Mouse (Mus musculus): Measurements from ENCODE around the gene Olfr93. TPM values are rescaled to one million over a fixed set of nuclear protein-coding genes. Genes with fewer than 3 reads are reported as not detected.
A peak's percentile ranks its signal among the peaks of the same experiment; 100 is the strongest.

Olfr93 gene
- total RNA-seq (2017): not detected in 2 replicates

GRCm38 (mm10) chr17:37161394-37161793 is at the start of gene Olfr93:
Olfr93 (minus strand) TSS chr17:37161494.
- no peak for ATAC-seq (replicated peaks in 1 of 2; ENCODE audit: insufficient read depth in 1 of 2, low FRiP score in 2 of 2, low TSS enrichment in 1 of 2, low read depth in 1 of 2, poor library complexity in 2 of 2, severe bottlenecking in 2 of 2)

DNA sequence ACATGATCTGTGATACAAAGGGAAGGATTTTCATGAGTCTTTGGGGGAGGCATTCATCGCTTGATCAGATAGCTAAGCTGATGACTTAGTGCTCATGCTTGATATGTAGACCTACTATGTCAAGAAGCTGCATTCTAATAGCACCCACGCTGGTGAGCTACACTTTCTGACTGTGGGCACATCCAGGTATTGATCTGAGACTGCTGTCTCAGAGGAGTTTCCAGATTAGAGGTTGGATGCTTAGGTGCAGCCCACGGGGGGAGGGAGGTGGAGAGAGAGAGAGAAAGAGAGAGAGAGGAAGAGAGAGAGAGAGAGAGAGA is 42.6 kb upstream of the Olfr93 start:
- peak in 1 of 2 experiments; percentile 11; a peak in 1 of 4 replicates for ATAC-seq (replicated peaks in 1 of 2; ENCODE audit: insufficient read depth in 1 of 2, low FRiP score in 2 of 2, low TSS enrichment in 1 of 2, low read depth in 1 of 2, poor library complexity in 2 of 2, severe bottlenecking in 2 of 2)

DNA sequence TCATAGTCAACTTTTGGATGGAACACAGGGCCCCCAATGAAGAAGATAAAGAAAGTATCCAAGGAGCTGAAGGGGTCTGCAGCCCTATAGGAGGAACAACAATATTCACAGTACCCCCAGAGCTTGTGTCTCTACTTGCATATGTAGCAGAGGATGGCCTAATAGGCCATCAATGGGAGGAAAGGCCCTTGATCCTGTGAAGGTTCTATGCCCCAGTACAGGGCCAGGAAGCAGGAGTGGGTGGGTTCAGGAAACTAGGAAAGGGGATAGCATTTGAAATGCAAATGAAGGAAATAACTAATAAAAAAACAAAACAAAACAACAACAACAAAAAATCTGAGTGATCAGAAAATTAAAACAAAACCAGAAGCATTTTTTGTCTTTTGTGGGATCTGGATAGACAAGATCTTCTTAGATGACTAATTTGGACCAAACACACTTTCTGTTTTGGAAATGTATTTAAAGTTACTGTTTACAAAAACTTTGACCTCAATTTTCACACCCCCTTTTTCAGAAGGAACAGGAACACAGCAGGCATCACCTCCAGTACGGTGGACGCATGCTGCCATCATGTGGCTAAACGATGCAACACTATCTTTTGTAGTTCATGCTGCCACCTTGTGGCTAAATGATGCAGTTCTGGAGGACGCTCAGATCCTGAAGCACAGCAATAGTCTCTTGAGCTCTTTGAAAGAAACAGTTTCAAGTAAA is 42.1 kb upstream of the Olfr93 start:
- peak; percentile 95 to 99 for ATAC-seq (replicated peaks in 1 of 2; ENCODE audit: insufficient read depth in 1 of 2, low FRiP score in 2 of 2, low TSS enrichment in 1 of 2, low read depth in 1 of 2, poor library complexity in 2 of 2, severe bottlenecking in 2 of 2)

- ATAC-seq (replicated peaks in 1 of 2; ENCODE audit: insufficient read depth in 1 of 2, low FRiP score in 2 of 2, low TSS enrichment in 1 of 2, low read depth in 1 of 2, poor library complexity in 2 of 2, severe bottlenecking in 2 of 2): no peak
These were observed 39.6 kb upstream of the Olfr93 start, which contains the start of gene Olfr94 for GRCm38 (mm10) chr17:37200894-37201293. Olfr94 (minus strand) TSS chr17:37200994.

DNA sequence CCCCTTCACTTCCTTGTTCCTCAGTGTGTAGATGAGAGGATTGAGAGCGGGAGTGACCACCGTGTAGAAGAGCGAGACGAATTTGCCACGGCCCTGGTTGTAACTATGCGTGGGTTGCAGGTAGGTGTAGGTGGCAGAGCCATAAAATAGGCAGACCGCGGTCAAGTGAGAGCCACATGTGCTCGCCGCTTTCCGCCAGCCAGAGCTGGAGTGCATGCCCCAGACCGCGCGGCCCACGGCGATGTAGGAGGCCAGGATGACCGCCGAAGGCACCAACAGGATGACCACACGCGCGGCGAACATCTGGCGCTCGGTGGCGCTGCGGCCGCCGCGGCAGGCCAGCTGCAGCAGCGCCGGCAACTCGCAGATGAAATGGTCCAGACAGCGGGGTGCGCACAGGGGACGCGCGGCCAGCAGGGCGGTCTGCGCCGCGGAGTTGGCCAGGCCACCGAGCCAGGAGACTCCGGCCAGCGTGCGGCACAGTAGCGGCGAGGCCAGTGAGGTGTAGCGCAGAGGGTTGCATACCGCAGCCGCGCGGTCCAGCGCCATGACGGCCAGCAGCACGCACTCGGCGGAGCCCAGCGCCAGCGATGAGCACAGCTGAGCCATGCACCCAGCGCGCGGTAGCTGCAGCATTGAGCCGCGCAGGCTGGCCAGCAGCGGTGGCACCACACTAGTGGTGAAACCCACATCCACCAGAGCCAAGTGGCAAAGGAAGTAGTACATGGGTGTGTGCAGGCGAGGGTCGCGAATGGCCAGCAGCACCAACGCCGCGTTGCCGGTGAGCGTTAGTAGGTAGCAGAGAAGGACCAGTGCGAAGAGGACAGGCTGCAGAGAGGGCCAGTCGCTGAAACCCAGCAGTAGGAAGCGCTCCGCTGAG is 35.8 kb upstream of the Olfr93 start:
- ATAC-seq (replicated peaks in 1 of 2; ENCODE audit: insufficient read depth in 1 of 2, low FRiP score in 2 of 2, low TSS enrichment in 1 of 2, low read depth in 1 of 2, poor library complexity in 2 of 2, severe bottlenecking in 2 of 2): peak; percentile 60 to 71

DNA sequence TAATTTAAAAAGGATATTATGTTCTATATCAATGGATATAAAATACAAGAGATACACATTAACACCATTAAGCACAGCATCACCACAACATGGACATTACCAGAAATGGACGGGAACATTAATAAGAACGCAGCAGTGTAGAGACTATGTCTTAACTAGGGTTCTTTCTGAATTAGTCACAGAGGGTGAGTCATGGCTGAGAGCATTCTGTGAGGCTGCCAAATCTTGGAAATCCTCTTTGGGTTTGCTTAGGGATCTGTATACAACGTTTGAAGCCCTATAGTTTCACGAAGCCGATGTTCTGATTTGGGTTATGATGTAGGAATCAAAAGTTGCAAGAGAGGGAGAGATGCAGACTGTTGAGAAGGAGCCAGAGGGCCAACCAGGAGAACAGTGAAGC is 33.5 kb upstream of the Olfr93 start:
- ATAC-seq (replicated peaks in 1 of 2; ENCODE audit: insufficient read depth in 1 of 2, low FRiP score in 2 of 2, low TSS enrichment in 1 of 2, low read depth in 1 of 2, poor library complexity in 2 of 2, severe bottlenecking in 2 of 2): no peak

DNA sequence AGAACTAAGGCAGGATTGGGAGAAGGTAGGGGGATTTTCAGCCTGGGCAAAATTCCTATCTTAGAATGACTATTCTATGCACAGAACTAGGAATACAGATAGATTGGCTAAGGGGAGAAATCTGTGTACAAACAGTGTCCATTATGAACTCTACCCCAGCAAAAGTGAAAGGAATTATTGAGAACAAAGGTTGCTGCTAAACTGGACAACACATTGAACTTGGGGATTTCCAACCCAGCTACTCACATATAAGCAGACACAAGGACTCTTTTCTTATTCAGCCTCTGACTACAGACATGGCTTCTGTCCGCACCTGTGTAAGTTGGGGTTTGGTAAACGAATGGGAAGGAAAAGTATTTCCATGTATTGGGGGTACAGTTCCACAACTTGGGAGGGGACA is 32.4 kb upstream of the Olfr93 start, which contains the start of gene Ubd:
Gene Ubd (plus strand): TSS at position 237 of the 400 bp plus-strand sequence.
- no peak for ATAC-seq (replicated peaks in 1 of 2; ENCODE audit: insufficient read depth in 1 of 2, low FRiP score in 2 of 2, low TSS enrichment in 1 of 2, low read depth in 1 of 2, poor library complexity in 2 of 2, severe bottlenecking in 2 of 2)

DNA sequence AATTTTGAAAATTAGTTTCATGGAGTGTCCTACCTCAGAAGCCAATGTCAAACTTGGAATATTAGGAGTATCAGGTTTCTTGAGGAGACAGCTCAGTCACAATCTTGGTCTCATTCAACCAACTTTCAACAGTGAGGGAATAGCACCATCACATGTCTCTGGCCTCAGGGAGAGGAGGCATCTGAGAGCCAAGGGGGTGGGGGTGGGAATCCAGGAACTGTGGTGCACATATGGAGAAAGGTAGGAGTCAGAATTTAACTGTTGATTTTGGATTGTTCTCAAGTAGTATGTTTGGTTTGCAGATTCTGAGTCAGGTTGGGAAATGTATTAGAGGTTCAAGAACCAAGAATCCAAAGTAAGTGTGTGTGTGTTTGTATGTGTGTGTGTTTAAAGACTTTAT is 31.7 kb upstream of the Olfr93 start:
- no peak for ATAC-seq (replicated peaks in 1 of 2; ENCODE audit: insufficient read depth in 1 of 2, low FRiP score in 2 of 2, low TSS enrichment in 1 of 2, low read depth in 1 of 2, poor library complexity in 2 of 2, severe bottlenecking in 2 of 2)

DNA sequence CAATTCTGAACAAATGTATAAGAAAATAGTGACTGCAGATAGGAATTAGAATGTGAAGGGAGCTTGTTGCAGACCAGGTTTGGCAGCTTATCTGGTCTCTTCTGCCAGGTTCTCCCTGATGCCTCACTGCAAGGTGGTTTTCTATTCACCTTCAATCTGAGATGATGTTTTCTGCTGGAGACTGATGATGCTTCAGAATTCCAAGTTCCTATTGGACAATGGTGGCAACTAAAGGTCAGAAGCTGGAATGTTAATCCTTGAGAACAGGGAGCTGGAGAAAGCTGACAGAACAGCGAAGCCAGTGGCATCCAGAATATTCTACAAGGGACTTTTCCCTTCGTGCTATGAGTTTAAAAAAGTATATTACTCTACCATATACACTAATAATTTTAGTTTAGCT is 29.4 kb upstream of the Olfr93 start:
- ATAC-seq (replicated peaks in 1 of 2; ENCODE audit: insufficient read depth in 1 of 2, low FRiP score in 2 of 2, low TSS enrichment in 1 of 2, low read depth in 1 of 2, poor library complexity in 2 of 2, severe bottlenecking in 2 of 2): no peak

GRCm38 (mm10) chr17:37185474-37185873 is 24.2 kb upstream of the Olfr93 start:
- ATAC-seq (replicated peaks in 1 of 2; ENCODE audit: insufficient read depth in 1 of 2, low FRiP score in 2 of 2, low TSS enrichment in 1 of 2, low read depth in 1 of 2, poor library complexity in 2 of 2, severe bottlenecking in 2 of 2): peak in 1 of 2 experiments; percentile 62; a peak in 1 of 4 replicates

DNA sequence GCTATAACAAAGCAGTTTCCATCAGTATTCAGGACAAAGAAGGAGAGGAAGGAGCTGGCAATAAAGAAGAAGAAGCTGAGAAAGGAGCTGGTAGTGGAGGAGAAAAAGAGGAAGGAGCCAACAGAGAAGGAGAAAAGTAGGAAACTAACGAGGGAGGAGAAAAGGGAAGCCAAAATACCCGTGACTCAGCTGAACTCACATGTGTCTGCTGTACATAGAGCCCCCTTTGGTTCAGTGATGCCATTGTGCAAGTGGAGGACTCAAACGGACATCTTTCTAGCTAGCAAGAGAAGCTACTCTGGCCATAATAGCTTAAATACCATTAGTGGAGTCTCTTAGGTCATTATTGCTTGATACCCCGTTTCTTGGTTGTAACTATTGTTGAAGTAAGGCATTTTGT is 29.9 kb downstream of the Olfr93 start:
- 0 out of 4 replicates have a peak, but pooled peaks of 1 of the 2 experiments have one; percentile 32 for ATAC-seq (replicated peaks in 1 of 2; ENCODE audit: insufficient read depth in 1 of 2, low FRiP score in 2 of 2, low TSS enrichment in 1 of 2, low read depth in 1 of 2, poor library complexity in 2 of 2, severe bottlenecking in 2 of 2)

- no peak for ATAC-seq (replicated peaks in 1 of 2; ENCODE audit: insufficient read depth in 1 of 2, low FRiP score in 2 of 2, low TSS enrichment in 1 of 2, low read depth in 1 of 2, poor library complexity in 2 of 2, severe bottlenecking in 2 of 2)
These were observed 41.3 kb downstream of the Olfr93 start, which contains the start of gene Olfr92 for GRCm38 (mm10) chr17:37119988-37120387. Olfr92 (minus strand) TSS chr17:37120088.

DNA sequence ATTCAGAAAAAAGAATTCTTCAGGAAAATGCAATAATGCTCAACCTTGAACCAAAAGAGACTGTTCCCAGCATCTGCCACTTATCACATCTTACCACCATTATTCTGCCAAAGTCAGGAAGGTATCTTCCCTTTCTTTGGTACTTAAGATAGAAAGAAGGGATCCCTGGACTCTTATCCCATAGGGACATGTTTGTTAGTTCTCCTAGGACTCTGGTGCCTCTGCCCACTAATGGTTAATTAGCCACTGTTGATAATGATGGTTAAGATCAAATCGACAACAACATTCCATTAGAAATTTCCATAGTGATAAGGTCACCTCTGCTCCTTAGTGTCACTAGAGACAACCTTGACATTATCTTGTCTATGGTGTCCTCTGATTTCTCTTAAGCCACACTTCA is 63.1 kb downstream of the Olfr93 start, which contains the start of gene Olfr91:
Gene Olfr91 (minus strand): TSS at position 101 of the 400 bp plus-strand sequence.
- ATAC-seq (replicated peaks in 1 of 2; ENCODE audit: insufficient read depth in 1 of 2, low FRiP score in 2 of 2, low TSS enrichment in 1 of 2, low read depth in 1 of 2, poor library complexity in 2 of 2, severe bottlenecking in 2 of 2): no peak

- ATAC-seq (replicated peaks in 1 of 2; ENCODE audit: insufficient read depth in 1 of 2, low FRiP score in 2 of 2, low TSS enrichment in 1 of 2, low read depth in 1 of 2, poor library complexity in 2 of 2, severe bottlenecking in 2 of 2): no peak
These were observed 68.0 kb downstream of the Olfr93 start for GRCm38 (mm10) chr17:37093289-37093688.

GRCm38 (mm10) chr17:37092198-37092597 is 69.1 kb downstream of the Olfr93 start:
- ATAC-seq (replicated peaks in 1 of 2; ENCODE audit: insufficient read depth in 1 of 2, low FRiP score in 2 of 2, low TSS enrichment in 1 of 2, low read depth in 1 of 2, poor library complexity in 2 of 2, severe bottlenecking in 2 of 2): peak; percentile 67 to 76
